Mouse (Mus musculus): ENCODE data around the gene Cmya5. TPM values are rescaled to one million over a fixed set of nuclear protein-coding genes. Genes with fewer than 3 reads are reported as not detected.

Gene Cmya5
- polyA plus RNA-seq, 1 experiment: 1.5 TPM

DNA sequence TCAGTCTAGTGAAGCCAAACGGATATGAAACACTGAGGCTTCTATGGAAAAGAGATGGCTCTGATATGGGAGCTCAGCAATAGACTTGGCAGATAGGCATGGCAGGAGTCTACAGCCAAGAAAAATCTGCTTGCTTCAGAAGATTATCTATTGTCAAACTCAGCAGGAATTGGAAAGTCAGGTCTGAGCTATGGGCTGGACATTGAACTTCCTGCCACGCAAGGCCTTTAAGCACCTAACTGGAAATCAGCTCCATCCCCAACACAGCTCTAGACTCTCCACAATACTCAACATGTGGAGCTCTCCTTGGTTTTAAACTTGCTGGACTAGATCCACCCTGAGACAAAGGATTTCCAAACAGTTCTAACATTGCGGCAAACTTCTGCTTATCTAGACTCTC lies 84.1 kb downstream of the Cmya5 start:
- TF ChIP-seq CTCF (IDR thresholded peaks at IDR 0.05; ENCODE audit: borderline replicate concordance, control insufficient read depth, extremely low read depth, insufficient read depth, low read length, poor library complexity): no peak
- TF ChIP-seq POLR2A (IDR thresholded peaks at IDR 0.05; ENCODE audit: control insufficient read depth, extremely low read depth, insufficient read depth, low read length, poor library complexity): no peak
- Histone ChIP-seq H3K36me3 (ENCODE audit: control insufficient read depth, insufficient read depth, low read length) (no peaks in the 10 kb centered on the region), H3K27me3 (ENCODE audit: control insufficient read depth, insufficient read depth, low read length) (no peaks in the 10 kb centered on the region), H3K4me3 (ENCODE audit: control insufficient read depth, insufficient read depth, low read length) (no peak overlapping the region), H3K4me1 (replicated peaks; ENCODE audit: control insufficient read depth, insufficient read depth, low read length) (no peaks in the 10 kb centered on the region), H3K27ac (ENCODE audit: control insufficient read depth, insufficient read depth, low read length) (no peak overlapping the region)
- WGBS: 96% methylated on average over 3 of the region's 3 CpGs
- no peak for DNase-seq

DNA sequence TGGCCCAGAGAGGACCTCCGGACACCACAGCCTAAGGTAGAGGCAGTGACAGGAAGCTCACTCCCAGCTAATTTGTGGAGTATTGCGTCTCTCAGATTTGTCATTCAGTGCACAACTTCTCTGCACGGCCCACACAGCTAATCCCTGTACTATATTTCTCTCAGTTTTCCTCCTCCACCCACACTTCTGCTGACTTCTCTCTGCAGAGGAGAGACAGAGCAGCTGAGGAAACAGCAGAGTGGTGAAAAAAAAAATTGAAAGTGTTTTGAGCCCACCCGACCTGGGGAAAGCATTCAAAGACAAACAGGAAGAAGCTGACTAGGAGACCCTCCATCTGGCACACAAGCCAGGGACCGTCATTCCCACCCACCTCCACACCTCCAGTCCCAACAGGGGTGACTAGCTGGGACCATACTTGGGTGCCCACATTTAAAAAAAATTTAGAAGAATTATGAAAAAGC lies 85.9 kb downstream of the Cmya5 start:
- 85% methylated on average over 5 of the region's 5 CpGs for WGBS
- H3K4me3 ChIP-seq (ENCODE audit: control insufficient read depth, insufficient read depth, low read length): no peak overlapping the region

DNA sequence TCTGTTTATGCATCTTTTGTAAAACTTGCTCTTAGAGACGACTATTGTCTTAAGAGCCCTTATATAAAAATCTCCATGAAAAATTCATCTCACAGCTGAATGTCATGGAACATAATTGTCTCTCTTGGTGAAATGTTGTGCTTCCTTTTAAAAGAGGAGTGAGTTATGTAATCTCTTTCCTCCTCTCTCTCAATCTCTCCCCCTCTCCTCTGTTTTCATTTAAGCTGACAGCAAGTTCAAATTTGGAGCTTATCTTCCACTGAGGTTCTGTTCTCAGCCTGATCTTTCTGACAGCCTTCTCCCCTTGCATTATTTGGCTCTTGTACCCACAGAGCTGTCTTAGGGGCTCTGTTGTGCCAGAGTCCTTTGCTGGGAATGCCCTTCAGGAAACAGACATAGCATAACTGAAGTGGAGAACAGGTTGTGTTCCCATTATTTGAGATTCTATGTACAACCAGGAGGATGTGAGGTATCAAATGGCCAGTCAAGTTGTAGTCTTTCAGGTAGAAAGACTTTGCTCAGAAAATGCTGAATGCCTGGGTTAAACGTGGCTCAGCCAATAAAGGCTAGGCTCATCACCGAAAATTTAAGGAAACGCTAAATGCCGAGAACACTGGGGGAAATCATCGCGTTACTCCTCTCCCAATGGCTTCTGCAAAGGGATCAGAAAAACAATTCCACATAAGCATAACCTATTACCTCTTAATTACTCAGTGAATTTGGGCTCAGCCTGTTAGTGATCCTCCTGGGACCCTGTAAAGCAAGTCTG lies 86.8 kb downstream of the Cmya5 start:
- no peak for DNase-seq
- Histone ChIP-seq H3K27me3 (ENCODE audit: control insufficient read depth, insufficient read depth, low read length) (no peaks in the 10 kb centered on the region), H3K4me3 (ENCODE audit: control insufficient read depth, insufficient read depth, low read length) (no peak overlapping the region), H3K4me1 (replicated peaks; ENCODE audit: control insufficient read depth, insufficient read depth, low read length) (no peaks in the 10 kb centered on the region), H3K27ac (ENCODE audit: control insufficient read depth, insufficient read depth, low read length) (no peak overlapping the region), H3K36me3 (ENCODE audit: control insufficient read depth, insufficient read depth, low read length) (no peaks in the 10 kb centered on the region)
- TF ChIP-seq CTCF (IDR thresholded peaks at IDR 0.05; ENCODE audit: borderline replicate concordance, control insufficient read depth, extremely low read depth, insufficient read depth, low read length, poor library complexity) (no peak), POLR2A (IDR thresholded peaks at IDR 0.05; ENCODE audit: control insufficient read depth, extremely low read depth, insufficient read depth, low read length, poor library complexity) (no peak)
- WGBS: 96% methylated on average over 7 of the region's 7 CpGs

More for the DNA sequence above, 85.9 kb downstream of the Cmya5 start:
- H3K4me1 ChIP-seq (replicated peaks; ENCODE audit: control insufficient read depth, insufficient read depth, low read length): no peaks in the 10 kb centered on the region
- H3K27me3 ChIP-seq (ENCODE audit: control insufficient read depth, insufficient read depth, low read length): no peaks in the 10 kb centered on the region
- TF ChIP-seq CTCF (IDR thresholded peaks at IDR 0.05; ENCODE audit: borderline replicate concordance, control insufficient read depth, extremely low read depth, insufficient read depth, low read length, poor library complexity) (no peak), POLR2A (IDR thresholded peaks at IDR 0.05; ENCODE audit: control insufficient read depth, extremely low read depth, insufficient read depth, low read length, poor library complexity) (no peak)
- no peak overlapping the region for H3K27ac ChIP-seq (ENCODE audit: control insufficient read depth, insufficient read depth, low read length)
- H3K36me3 ChIP-seq (ENCODE audit: control insufficient read depth, insufficient read depth, low read length): no peaks in the 10 kb centered on the region
- no peak for DNase-seq

DNA sequence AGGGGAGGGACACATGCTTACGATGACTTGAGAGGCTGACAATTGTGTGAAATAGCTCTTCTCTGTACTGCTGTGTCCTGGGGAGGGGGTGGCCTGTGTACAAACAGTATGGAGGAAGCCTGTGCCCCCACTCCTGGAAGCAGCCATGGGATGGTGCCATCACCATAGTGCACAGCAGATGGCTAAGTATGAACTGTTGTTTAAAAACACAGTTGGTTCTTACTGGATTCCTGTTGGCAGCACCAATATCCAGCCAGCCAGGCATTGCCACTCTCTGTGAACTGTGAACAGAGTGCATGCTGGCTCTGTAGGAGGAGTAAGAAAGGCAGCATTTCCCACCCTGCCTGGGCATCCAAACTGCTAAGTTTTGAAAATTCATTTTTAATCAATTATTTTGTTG lies 88.4 kb downstream of the Cmya5 start:
- WGBS: 97% methylated on average over 1 of the region's 1 CpGs
- Histone ChIP-seq H3K27ac (ENCODE audit: control insufficient read depth, insufficient read depth, low read length) (no peak overlapping the region), H3K4me1 (replicated peaks; ENCODE audit: control insufficient read depth, insufficient read depth, low read length) (no peaks in the 10 kb centered on the region), H3K4me3 (ENCODE audit: control insufficient read depth, insufficient read depth, low read length) (no peak overlapping the region), H3K36me3 (ENCODE audit: control insufficient read depth, insufficient read depth, low read length) (no peaks in the 10 kb centered on the region), H3K27me3 (ENCODE audit: control insufficient read depth, insufficient read depth, low read length) (no peaks in the 10 kb centered on the region)
- TF ChIP-seq POLR2A (IDR thresholded peaks at IDR 0.05; ENCODE audit: control insufficient read depth, extremely low read depth, insufficient read depth, low read length, poor library complexity) (no peak), CTCF (IDR thresholded peaks at IDR 0.05; ENCODE audit: borderline replicate concordance, control insufficient read depth, extremely low read depth, insufficient read depth, low read length, poor library complexity) (no peak)
- no peak for DNase-seq

DNA sequence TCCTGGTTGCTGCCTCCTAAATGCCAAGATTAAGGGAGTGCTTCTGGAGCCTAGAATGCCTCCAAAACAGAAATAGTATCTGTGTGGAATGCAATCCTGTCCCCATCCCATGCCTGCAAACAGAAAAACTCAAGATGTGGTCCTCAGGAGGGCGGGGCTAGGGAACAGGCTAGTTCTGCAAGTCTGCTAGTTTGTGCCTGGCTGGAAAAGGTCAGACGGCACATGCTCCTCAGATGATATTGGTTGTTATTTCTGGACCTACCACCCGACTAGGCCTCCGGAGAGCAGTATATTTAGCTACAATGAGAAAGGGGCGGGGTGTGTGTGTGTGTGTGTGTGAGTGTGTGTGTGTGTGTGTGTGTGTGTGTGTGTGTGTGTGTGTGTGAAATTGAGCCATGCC lies 93.0 kb downstream of the Cmya5 start:
- no peak for TF ChIP-seq CTCF (IDR thresholded peaks at IDR 0.05; ENCODE audit: borderline replicate concordance, control insufficient read depth, extremely low read depth, insufficient read depth, low read length, poor library complexity)
- TF ChIP-seq POLR2A (IDR thresholded peaks at IDR 0.05; ENCODE audit: control insufficient read depth, extremely low read depth, insufficient read depth, low read length, poor library complexity): no peak
- H3K4me1 ChIP-seq (replicated peaks; ENCODE audit: control insufficient read depth, insufficient read depth, low read length): no peaks in the 10 kb centered on the region
- 91% methylated on average over 5 of the region's 5 CpGs for WGBS
- no peak overlapping the region for H3K27ac ChIP-seq (ENCODE audit: control insufficient read depth, insufficient read depth, low read length)
- no peaks in the 10 kb centered on the region for H3K27me3 ChIP-seq (ENCODE audit: control insufficient read depth, insufficient read depth, low read length)
- H3K36me3 ChIP-seq (ENCODE audit: control insufficient read depth, insufficient read depth, low read length): no peaks in the 10 kb centered on the region
- no peak overlapping the region for H3K4me3 ChIP-seq (ENCODE audit: control insufficient read depth, insufficient read depth, low read length)
- no peak for DNase-seq

DNA sequence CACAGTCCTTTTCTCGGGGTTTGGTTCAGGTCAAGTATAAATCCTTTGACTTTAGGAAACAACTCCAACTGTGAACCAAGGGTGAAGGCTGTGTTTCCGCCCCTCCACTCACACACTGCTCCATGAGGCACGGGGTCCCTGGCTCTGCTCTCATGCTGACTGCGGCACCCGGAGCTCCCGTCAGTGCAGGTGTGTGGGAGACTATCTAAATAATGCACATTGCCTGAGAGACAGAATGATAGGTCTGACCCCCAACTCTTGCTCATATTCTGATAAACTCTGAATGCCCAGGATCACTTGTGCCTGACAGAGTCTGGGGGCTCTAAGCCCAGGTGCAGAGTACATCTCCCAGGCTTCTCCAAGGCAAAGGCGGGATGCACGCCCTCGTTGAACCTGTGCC lies 103.5 kb downstream of the Cmya5 start:
- WGBS: 94% methylated on average over 9 of the region's 9 CpGs
- Histone ChIP-seq H3K4me3 (ENCODE audit: control insufficient read depth, insufficient read depth, low read length) (no peak overlapping the region), H3K36me3 (ENCODE audit: control insufficient read depth, insufficient read depth, low read length) (no peaks in the 10 kb centered on the region), H3K27me3 (ENCODE audit: control insufficient read depth, insufficient read depth, low read length) (no peaks in the 10 kb centered on the region), H3K4me1 (replicated peaks; ENCODE audit: control insufficient read depth, insufficient read depth, low read length) (no peaks in the 10 kb centered on the region), H3K27ac (ENCODE audit: control insufficient read depth, insufficient read depth, low read length) (no peak overlapping the region)
- TF ChIP-seq CTCF (IDR thresholded peaks at IDR 0.05; ENCODE audit: borderline replicate concordance, control insufficient read depth, extremely low read depth, insufficient read depth, low read length, poor library complexity): no peak
- TF ChIP-seq POLR2A (IDR thresholded peaks at IDR 0.05; ENCODE audit: control insufficient read depth, extremely low read depth, insufficient read depth, low read length, poor library complexity): no peak
- DNase-seq: no peak
